Mouse (Mus musculus) liver, adult 2 months (tissue): Measurements from ENCODE around the gene Zfp511.

Source experiments
- CTCF ChIP-seq: fragments of 200-500 bp; IDR thresholded peaks from 2 replicates; pipeline ENCODE4 v1.5.1; 2011; ENCODE audit warnings: low read depth, low read length, control low read depth
- POLR2A ChIP-seq: fragments of 200-500 bp; IDR thresholded peaks from 2 replicates; pipeline ENCODE4 v1.6.1; 2011; ENCODE audit warnings: low read length, control low read depth; ENCODE audit not compliant: insufficient read depth; ENCODE audit errors: extremely low read depth

DNA sequence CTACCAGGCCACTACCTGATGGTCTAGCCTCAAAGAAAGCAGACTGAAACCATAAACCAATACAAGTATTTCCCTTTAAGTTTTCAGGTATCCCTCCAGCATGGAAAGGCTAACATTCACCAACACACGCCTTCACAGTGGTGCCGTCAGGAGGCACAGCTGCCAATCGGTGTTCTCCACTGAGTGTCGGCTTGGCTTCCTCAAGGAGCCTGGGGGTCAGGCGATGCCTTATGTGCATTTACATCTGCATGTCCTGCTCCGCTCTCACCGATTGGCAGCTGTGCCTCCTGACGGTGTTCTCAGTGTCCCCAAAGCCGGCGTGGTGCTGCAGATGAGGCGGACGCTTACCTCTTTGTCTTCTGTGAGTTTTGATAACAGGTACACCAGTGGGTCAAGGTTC, 4.4 kb upstream of the Zfp511 start:
- TF ChIP-seq CTCF (no peak), POLR2A (no peak)
